Mouse (Mus musculus): ENCODE results near the gene Atp11c. TPM values are rescaled to one million over a fixed set of nuclear protein-coding genes. Genes with fewer than 3 reads are reported as not detected.

Atp11c gene
- total RNA-seq (2012; rRNA removed): 12.9 and 13.3 TPM in 2 replicates
- 10 to 100 TPM in 1 of 2 experiments, not detected in 1; 10.6 TPM for polyA plus RNA-seq (2012; ENCODE audit: insufficient read depth in 1 of 2, insufficient read length in 2 of 2, low read depth in 1 of 2, low replicate concordance in 2 of 2, missing spikeins in 1 of 2)

DNA sequence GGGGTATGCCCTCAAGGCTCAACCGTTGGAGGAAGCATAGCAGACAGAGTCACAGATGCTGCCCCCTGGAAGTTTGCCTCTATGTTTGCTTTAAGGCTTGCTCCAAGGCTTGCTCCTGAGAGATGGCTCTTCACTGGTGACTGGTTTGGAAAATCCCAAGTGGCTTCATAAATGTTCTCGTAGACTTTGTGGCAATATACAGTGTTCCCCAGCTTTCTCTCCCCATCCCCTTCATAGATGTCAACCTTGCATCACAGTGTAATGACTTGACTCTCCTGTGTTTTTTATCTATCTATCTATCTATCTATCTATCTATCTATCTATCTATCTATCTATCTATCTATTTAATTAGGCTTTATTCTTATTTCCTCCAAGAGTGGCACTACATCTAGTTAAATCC is at the start of gene Atp11c:
Atp11c (minus strand) TSS at position 101 of the 400 bp plus-strand sequence.
- no peak for DNase-seq (ENCODE audit: low read depth, low spot score)
- Histone ChIP-seq H3K27me3 (ENCODE audit: control insufficient read depth in 1 of 2, insufficient read depth in 2 of 2, low read length in 2 of 2) (no peaks in the 10 kb centered on the region), H3K4me3 (ENCODE audit: control insufficient read depth in 1 of 2, insufficient read depth in 1 of 2, low read depth in 2 of 2, low read length in 2 of 2) (no peak within 1 kb of the TSS), H3K36me3 (ENCODE audit: control insufficient read depth in 1 of 2, insufficient read depth in 2 of 2, low read length in 2 of 2) (no peaks in the 10 kb centered on the region), H3K4me1 (ENCODE audit: control insufficient read depth in 1 of 2, insufficient read depth in 2 of 2, low read length in 2 of 2) (no peaks in the 10 kb centered on the region), H3K9ac (ENCODE audit: control insufficient read depth, low read depth, low read length, poor library complexity, severe bottlenecking) (no peak within 1 kb of the TSS), H3K79me2 (ENCODE audit: control insufficient read depth, insufficient read depth, low read length, poor library complexity) (no peaks in the 10 kb centered on the region), H3K27ac (ENCODE audit: control insufficient read depth, low read depth, low read length) (no peak within 1 kb of the TSS), H3K9me3 (replicated peaks; ENCODE audit: insufficient read depth, low read length) (no peaks in the 10 kb centered on the region)
- TF ChIP-seq GATA1 (IDR thresholded peaks at IDR 0.05; ENCODE audit: low read depth, low read length) (no peak), RAD21 (IDR thresholded peaks at IDR 0.05; ENCODE audit: low read depth, low read length) (no peak), POLR2A (IDR thresholded peaks at IDR 0.05; ENCODE audit: control insufficient read depth in 1 of 2, insufficient read depth in 1 of 2, low read depth in 1 of 2, low read length in 2 of 2, poor library complexity in 1 of 2) (no peak), HCFC1 (IDR thresholded peaks at IDR 0.05; ENCODE audit: low read depth, low read length) (no peak), USF1 (IDR thresholded peaks at IDR 0.05; ENCODE audit: low read depth, low read length) (no peak), SMC3 (IDR thresholded peaks at IDR 0.05; ENCODE audit: low read depth, low read length) (no peak), EP300 (IDR thresholded peaks at IDR 0.05; ENCODE audit: low read depth in 1 of 2, low read length in 2 of 2) (no peak), ZC3H11A (IDR thresholded peaks at IDR 0.05; ENCODE audit: low read depth, low read length) (no peak), E2F4 (IDR thresholded peaks at IDR 0.05; ENCODE audit: borderline replicate concordance, low read depth, low read length) (no peak)

DNA sequence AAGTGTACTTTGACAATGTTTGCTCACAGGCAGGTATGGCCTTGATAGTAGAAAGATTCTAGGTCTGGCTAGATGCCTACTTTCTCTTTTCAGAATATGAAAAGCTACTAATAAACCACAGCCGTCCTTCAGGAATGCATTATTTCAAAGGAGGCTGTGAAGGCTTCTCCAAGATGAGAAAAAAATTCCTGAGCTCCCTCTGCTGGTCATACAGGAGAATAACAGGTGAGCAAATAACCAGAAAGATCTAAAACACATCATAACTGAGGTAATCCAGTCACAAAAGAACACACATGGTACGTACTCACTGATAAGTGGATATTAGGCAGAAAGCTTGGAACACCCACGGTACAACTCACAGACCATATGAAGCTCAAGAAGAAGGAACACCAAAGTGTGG is 16.7 kb upstream of the Atp11c start:
- TF ChIP-seq SMC3 (IDR thresholded peaks at IDR 0.05; ENCODE audit: low read depth, low read length) (peak; percentile 38), TAL1 (IDR thresholded peaks at IDR 0.05; ENCODE audit: low read length) (no peak), RAD21 (IDR thresholded peaks at IDR 0.05; ENCODE audit: low read depth, low read length) (peak; percentile 12), CTCF (IDR thresholded peaks at IDR 0.05 in 2 of 3, conservative IDR thresholded peaks at IDR 0.05 in 1 of 3; ENCODE audit: control insufficient read depth in 1 of 3, insufficient read depth in 1 of 3, low read depth in 2 of 3, low read length in 3 of 3, poor library complexity in 1 of 3, severe bottlenecking in 1 of 3) (peak in 2 of 3 experiments; percentile 20 to 34; a peak in 3 of 6 replicates), CHD1 (IDR thresholded peaks at IDR 0.05; ENCODE audit: low read depth, low read length) (no peak)
- Histone ChIP-seq H3K4me1 (ENCODE audit: control insufficient read depth in 1 of 2, insufficient read depth in 2 of 2, low read length in 2 of 2) (no peaks in the 10 kb centered on the region), H3K4me3 (ENCODE audit: control insufficient read depth in 1 of 2, insufficient read depth in 1 of 2, low read depth in 2 of 2, low read length in 2 of 2) (no peak overlapping the region), H3K36me3 (ENCODE audit: control insufficient read depth in 1 of 2, insufficient read depth in 2 of 2, low read length in 2 of 2) (no peaks in the 10 kb centered on the region), H3K27ac (ENCODE audit: control insufficient read depth, low read depth, low read length) (no peak overlapping the region), H3K9me3 (replicated peaks; ENCODE audit: insufficient read depth, low read length) (no peaks in the 10 kb centered on the region), H3K27me3 (ENCODE audit: control insufficient read depth in 1 of 2, insufficient read depth in 2 of 2, low read length in 2 of 2) (no peaks in the 10 kb centered on the region), H3K9ac (ENCODE audit: control insufficient read depth, low read depth, low read length, poor library complexity, severe bottlenecking) (no peak overlapping the region), H3K79me2 (ENCODE audit: control insufficient read depth, insufficient read depth, low read length, poor library complexity) (no peaks in the 10 kb centered on the region)
- DNase-seq (ENCODE audit: low read depth, low spot score): peak; percentile 7

DNA sequence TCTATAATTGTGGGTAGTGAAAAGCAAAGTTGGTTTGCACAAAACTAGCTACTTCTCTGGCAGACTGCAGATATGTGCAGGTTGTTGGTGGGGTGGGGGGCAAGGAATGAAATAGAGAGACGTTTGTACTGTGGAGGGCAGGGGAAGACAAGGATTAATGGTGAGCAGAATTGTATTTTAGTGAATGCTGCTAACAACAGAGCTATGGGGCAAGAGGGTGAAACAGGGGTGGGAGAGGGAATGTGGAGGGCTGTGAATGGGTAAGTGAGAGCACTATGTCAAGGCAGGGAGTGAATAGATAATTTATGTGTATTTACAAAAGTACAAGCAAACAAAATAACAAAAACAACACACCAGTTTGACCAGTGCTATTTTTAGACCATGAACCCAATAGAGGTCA is 22.0 kb downstream of the Atp11c start:
- Histone ChIP-seq H3K79me2 (ENCODE audit: control insufficient read depth, insufficient read depth, low read length, poor library complexity) (no peaks in the 10 kb centered on the region), H3K4me3 (ENCODE audit: control insufficient read depth in 1 of 2, insufficient read depth in 1 of 2, low read depth in 2 of 2, low read length in 2 of 2) (no peak overlapping the region), H3K36me3 (ENCODE audit: control insufficient read depth in 1 of 2, insufficient read depth in 2 of 2, low read length in 2 of 2) (no peaks in the 10 kb centered on the region), H3K27me3 (ENCODE audit: control insufficient read depth in 1 of 2, insufficient read depth in 2 of 2, low read length in 2 of 2) (no peaks in the 10 kb centered on the region), H3K27ac (ENCODE audit: control insufficient read depth, low read depth, low read length) (no peak overlapping the region), H3K9ac (ENCODE audit: control insufficient read depth, low read depth, low read length, poor library complexity, severe bottlenecking) (no peak overlapping the region), H3K4me1 (ENCODE audit: control insufficient read depth in 1 of 2, insufficient read depth in 2 of 2, low read length in 2 of 2) (no peaks in the 10 kb centered on the region), H3K9me3 (replicated peaks; ENCODE audit: insufficient read depth, low read length) (no peaks in the 10 kb centered on the region)
- no peak for DNase-seq (ENCODE audit: low read depth, low spot score)
- TF ChIP-seq USF2 (IDR thresholded peaks at IDR 0.05; ENCODE audit: borderline replicate concordance in 1 of 2, insufficient read depth in 1 of 2, low read depth in 1 of 2, low read length in 2 of 2) (no peak), MAX (IDR thresholded peaks at IDR 0.05; ENCODE audit: low read length) (no peak), KAT2A (conservative IDR thresholded peaks at IDR 0.05; ENCODE audit: low read depth, low read length) (no peak), MAZ (IDR thresholded peaks at IDR 0.05; ENCODE audit: low read depth, low read length) (no peak), USF1 (IDR thresholded peaks at IDR 0.05; ENCODE audit: low read depth, low read length) (no peak), MYB (IDR thresholded peaks at IDR 0.05; ENCODE audit: low read depth, low read length) (no peak), UBTF (IDR thresholded peaks at IDR 0.05; ENCODE audit: borderline replicate concordance, insufficient read depth, low read depth, low read length) (no peak), ETS1 (IDR thresholded peaks at IDR 0.05; ENCODE audit: low read depth, low read length) (no peak), SIN3A (IDR thresholded peaks at IDR 0.05; ENCODE audit: low read length) (no peak), ZNF384 (IDR thresholded peaks at IDR 0.05; ENCODE audit: low read depth, low read length) (no peak), MAFK (IDR thresholded peaks at IDR 0.05; ENCODE audit: borderline replicate concordance, low read depth, low read length) (no peak), GATA1 (IDR thresholded peaks at IDR 0.05; ENCODE audit: low read depth, low read length) (no peak), JUND (IDR thresholded peaks at IDR 0.05; ENCODE audit: low read depth, low read length) (no peak), CTCF (IDR thresholded peaks at IDR 0.05 in 2 of 3, conservative IDR thresholded peaks at IDR 0.05 in 1 of 3; ENCODE audit: control insufficient read depth in 1 of 3, insufficient read depth in 1 of 3, low read depth in 2 of 3, low read length in 3 of 3, poor library complexity in 1 of 3, severe bottlenecking in 1 of 3) (no peak), TAL1 (IDR thresholded peaks at IDR 0.05; ENCODE audit: low read length) (no peak), EP300 (IDR thresholded peaks at IDR 0.05; ENCODE audit: low read depth in 1 of 2, low read length in 2 of 2) (no peak), POLR2AphosphoS2 (IDR thresholded peaks at IDR 0.05; ENCODE audit: low read length) (no peak), MEF2A (IDR thresholded peaks at IDR 0.05; ENCODE audit: extremely low read depth, insufficient replicate concordance, low read depth, low read length, poor library complexity, severe bottlenecking) (no peak)

Data from MEL (cell line).